Mouse (Mus musculus): ENCODE data around the gene Ifi207.

DNA sequence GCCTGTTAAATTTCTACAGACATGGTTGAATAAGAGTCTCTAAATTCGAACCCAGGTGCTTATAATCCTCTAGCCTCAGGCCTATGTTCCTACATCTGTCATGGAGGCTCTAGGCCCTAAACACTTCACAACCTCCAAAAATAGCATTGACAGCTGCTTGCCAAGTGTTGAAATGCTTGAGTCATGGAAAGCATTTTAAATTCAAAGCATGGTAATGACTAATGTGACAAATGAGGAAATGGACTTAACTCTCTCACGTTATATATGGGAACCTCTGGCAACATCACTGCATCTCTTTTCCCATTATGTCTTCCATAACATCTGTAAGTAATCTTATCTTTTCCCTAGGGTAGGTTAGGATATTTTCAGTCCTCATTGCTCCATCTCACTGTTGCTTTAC, 4.6 kb downstream of the Ifi207 start:
- TF ChIP-seq EP300 (IDR thresholded peaks at IDR 0.05; ENCODE audit: low read depth) (no peak), CTCF (IDR thresholded peaks at IDR 0.05; ENCODE audit: low read depth) (no peak)
